Mouse (Mus musculus) midbrain, embryonic 15.5 days (tissue): ENCODE measurements at regions not wholly inside any gene's neighbourhood (a gene's known extent, or its start where the extent isn't known, plus 50 kb on each side); places are given as distances from the start of the nearest gene placed in this dataset.

Experiments used
- ATAC-seq: fragments of 200-750 bp; cut with Nextera tagmentation; replicated peaks from 2 replicates; pipeline ENCODE4 v1.8.0; 2017; ENCODE audit warnings: moderate TSS enrichment
- H3K27ac ChIP-seq: fragments of 300-500 bp; sonication (generic); 2 replicates; pipeline ENCODE4 v1.5.1; 2015; ENCODE audit warnings: mild to moderate bottlenecking, inconsistent platforms
- H3K27me3 ChIP-seq: fragments of 300-500 bp; sonication (generic); replicated peaks from 2 replicates; pipeline ENCODE4 v1.6.1; 2015; ENCODE audit warnings: inconsistent platforms
- H3K36me3 ChIP-seq: fragments of 300-500 bp; sonication (generic); replicated peaks from 2 replicates; pipeline ENCODE4 v1.6.1; 2015; ENCODE audit warnings: inconsistent platforms
- H3K4me1 ChIP-seq: fragments of 300-500 bp; sonication (generic); 2 replicates; pipeline ENCODE4 v1.6.1; 2015; ENCODE audit warnings: inconsistent platforms
- H3K4me2 ChIP-seq: fragments of 300-500 bp; sonication (generic); 2 replicates; pipeline ENCODE4 v1.6.1; 2015; ENCODE audit warnings: inconsistent platforms, mild to moderate bottlenecking, moderate library complexity
- H3K4me3 ChIP-seq: fragments of 300-500 bp; sonication (generic); 2 replicates; pipeline ENCODE4 v1.5.1; 2015; ENCODE audit warnings: mild to moderate bottlenecking, inconsistent platforms
- H3K9ac ChIP-seq: fragments of 300-500 bp; sonication (generic); 2 replicates; pipeline ENCODE4 v1.6.1; 2015; ENCODE audit warnings: mild to moderate bottlenecking, inconsistent platforms
- H3K9me3 ChIP-seq: fragments of 300-500 bp; sonication (generic); 2 replicates; pipeline ENCODE4 v1.6.1; 2016; ENCODE audit warnings: inconsistent platforms
- WGBS: fragments of 180-500 bp; shearing (Covaris S2); methylation state at CpG from one replicate; pipeline ENCODE4 v1.1.7; 2015; ENCODE audit warnings: mixed read lengths; 5-methylcytosine and 5-hydroxymethylcytosine counted together

DNA sequence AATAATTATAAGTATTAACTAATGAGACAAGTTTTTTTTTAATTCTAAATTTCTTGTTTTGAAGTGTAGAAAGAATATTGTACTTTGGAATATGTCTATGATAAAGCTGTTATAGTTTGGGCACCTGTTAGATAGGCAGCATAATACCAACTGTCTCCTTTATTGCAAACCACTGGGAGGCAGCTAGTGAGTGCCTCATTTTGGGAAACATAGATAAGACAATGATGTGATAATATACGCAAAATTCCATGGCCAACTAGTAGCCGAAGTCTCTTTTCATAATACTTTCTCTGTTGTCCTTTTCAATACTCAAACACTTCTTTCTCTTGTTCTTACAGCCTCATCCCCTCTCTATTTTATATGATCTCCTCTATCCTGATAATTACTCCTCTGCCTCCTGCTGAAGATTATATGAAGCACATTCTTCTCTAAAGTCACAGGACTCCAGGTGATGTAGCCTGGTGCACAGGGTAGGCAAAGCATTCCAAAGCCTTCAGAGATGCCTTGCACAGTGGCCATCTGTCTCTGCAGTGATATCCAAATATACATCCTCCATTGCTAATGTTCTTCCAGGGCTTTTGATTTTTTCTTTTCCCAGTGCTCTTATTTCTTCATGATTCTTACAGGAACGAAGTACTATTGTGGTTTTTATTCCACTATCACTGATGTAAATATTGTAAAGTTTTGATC is 259.9 kb downstream of the Pdha2 start:
- Histone ChIP-seq H3K27me3 (no peaks in the 10 kb centered on the region), H3K4me2 (no peak overlapping the region), H3K4me3 (no peak overlapping the region), H3K9ac (no peak overlapping the region), H3K9me3 (no peaks in the 10 kb centered on the region), H3K27ac (no peak overlapping the region), H3K36me3 (no peaks in the 10 kb centered on the region), H3K4me1 (peaks cover 6% of the 10 kb centered on the region; the same call in 1 of the 2 replicates)
- ATAC-seq: no peak
- 91% methylated on average over 3 of the region's 3 CpGs for WGBS

DNA sequence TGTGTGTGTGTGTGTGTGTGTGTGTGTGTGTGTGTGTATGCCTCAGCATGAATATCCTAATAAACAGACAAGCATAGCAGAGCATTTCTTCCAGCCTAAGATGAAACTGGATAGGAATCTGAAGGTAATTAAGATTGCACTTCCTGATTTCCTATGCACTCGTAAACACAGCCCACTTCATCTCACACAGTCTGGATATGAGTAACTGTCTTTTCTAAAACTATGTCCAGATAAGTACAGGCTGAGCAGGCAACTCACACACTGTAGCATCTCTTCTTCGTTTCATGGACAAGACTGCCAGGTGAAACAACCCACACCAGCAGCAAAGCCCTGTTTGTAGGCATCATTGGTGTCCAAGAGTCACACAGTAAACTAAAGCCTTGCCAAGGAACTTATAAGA is 261.1 kb downstream of the Pdha2 start:
- 73% methylated on average over 2 of the region's 2 CpGs for WGBS
- no peak overlapping the region for H3K27ac ChIP-seq

DNA sequence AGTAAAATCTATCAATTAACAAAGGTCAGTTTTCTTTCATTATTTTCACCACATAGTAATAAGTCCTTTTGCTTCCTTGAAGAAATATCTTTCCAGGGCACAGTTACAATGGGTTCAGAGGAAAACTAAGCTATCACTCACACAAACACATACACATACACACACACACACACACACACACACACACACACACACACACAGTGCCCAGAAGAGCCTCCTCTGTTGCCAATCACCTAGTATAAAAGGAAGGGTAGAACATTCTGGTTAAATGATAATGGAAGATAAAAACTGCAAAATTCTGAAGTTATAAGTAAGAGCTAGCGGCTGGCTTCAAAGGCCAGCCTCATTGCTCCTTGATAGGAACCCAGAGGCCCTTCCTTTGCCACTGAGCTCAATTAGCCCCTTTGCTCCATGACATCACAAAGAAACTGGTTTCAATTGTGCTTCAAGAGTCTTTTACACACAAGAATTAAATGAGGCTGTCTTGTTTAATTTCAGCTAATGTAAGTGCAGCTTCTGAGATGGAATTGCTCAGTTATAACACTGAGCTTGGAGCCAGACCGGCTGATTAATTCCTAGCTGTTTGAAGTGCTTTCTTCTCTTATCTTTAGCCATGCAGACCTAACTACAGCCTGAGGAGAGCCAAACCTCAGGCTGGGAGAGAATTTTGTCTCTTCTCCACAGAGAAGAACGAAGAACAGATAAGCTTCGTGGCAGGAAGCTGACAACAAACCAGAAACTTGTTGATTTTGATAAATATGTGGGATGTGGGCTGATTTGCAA is 262.1 kb downstream of the Pdha2 start:
- Histone ChIP-seq H3K27me3 (no peaks in the 10 kb centered on the region), H3K27ac (peak overlapping the region; percentile 7; the same call in 1 of the 2 replicates), H3K4me3 (no peak overlapping the region), H3K9ac (no peak overlapping the region), H3K4me2 (no peak overlapping the region), H3K9me3 (no peaks in the 10 kb centered on the region), H3K4me1 (peaks cover 6% of the 10 kb centered on the region; the same call in 1 of the 2 replicates), H3K36me3 (no peaks in the 10 kb centered on the region)
- ATAC-seq: peak; percentile 89
- WGBS: 46% methylated on average over 4 of the region's 4 CpGs

More for the DNA sequence above, 261.1 kb downstream of the Pdha2 start:
- Histone ChIP-seq H3K9ac (no peak overlapping the region), H3K27me3 (no peaks in the 10 kb centered on the region), H3K4me3 (no peak overlapping the region), H3K9me3 (no peaks in the 10 kb centered on the region), H3K4me2 (no peak overlapping the region), H3K36me3 (no peaks in the 10 kb centered on the region), H3K4me1 (peaks cover 6% of the 10 kb centered on the region; the same call in 1 of the 2 replicates)
- no peak for ATAC-seq

DNA sequence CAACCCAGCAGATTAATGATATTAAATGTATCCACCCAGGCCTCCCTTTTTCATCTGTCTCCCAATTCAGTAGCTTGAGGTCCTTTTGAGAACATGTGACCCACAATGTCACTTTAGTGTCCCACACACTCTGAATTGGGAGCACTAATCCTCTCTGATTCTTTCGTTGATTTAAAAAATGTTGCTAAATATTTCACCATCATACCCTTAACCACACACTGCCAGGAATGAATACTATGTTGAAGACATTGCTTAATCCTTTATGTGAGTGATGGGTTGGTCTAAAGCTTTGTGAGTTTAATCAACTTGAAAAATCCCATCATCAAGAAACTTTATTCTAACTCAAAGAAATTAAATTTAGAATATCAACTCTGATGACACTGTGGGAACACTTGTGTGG is 269.7 kb downstream of the Pdha2 start:
- ATAC-seq: no peak
- no peaks in the 10 kb centered on the region for H3K9me3 ChIP-seq
- 78% methylated on average over 1 of the region's 1 CpGs for WGBS

DNA sequence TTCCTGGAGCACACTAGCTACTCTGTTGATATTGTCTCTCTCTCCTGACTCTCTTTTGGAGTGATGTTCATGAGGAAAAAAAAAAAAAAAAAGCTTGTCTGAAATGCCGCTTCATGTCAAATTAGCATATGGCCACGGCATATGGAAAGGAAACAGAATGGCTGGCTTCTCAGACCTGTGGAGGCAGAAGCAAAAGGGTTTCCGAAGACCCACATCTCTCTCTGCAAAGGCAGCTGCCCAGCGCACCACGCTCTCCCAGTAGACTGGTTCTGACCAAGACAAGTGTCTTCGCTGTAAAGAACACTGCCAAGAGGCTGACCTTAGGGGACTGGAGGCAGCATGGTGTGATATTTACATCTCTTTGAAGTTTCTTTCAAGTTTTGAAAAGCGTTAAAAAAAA is 270.3 kb downstream of the Pdha2 start:
- H3K27me3 ChIP-seq: no peaks in the 10 kb centered on the region
- no peak overlapping the region for H3K4me2 ChIP-seq
- no peak overlapping the region for H3K9ac ChIP-seq
- no peaks in the 10 kb centered on the region for H3K4me1 ChIP-seq
- no peaks in the 10 kb centered on the region for H3K9me3 ChIP-seq
- no peak overlapping the region for H3K27ac ChIP-seq
- WGBS: 74% methylated on average over 7 of the region's 7 CpGs
- H3K36me3 ChIP-seq: no peaks in the 10 kb centered on the region
- no peak overlapping the region for H3K4me3 ChIP-seq
- no peak for ATAC-seq

More for the DNA sequence above, 269.7 kb downstream of the Pdha2 start:
- Histone ChIP-seq H3K4me3 (no peak overlapping the region), H3K4me2 (no peak overlapping the region), H3K9ac (no peak overlapping the region), H3K36me3 (no peaks in the 10 kb centered on the region), H3K27ac (no peak overlapping the region), H3K4me1 (no peaks in the 10 kb centered on the region), H3K27me3 (no peaks in the 10 kb centered on the region)

DNA sequence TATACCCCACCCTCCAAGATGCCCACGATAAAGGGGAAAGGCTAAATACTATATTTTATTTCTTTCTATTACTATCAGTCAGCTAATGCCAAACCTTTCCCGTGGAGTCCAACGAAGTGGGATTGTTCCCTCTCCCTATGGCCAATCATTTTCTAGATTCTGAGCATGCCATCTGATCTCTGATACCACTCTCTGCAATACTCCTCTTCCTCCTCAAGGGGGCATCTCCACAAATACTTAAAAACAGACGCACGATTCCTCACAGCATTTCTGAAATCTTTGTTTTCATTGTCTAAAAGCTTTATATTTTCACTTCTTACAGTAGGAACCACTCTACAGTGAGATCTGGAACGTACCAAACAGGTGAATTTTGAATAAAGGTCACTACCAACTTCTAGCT is 270.8 kb downstream of the Pdha2 start:
- 90% methylated on average over 6 of the region's 6 CpGs for WGBS
- no peak for ATAC-seq
- Histone ChIP-seq H3K4me2 (no peak overlapping the region), H3K27me3 (no peaks in the 10 kb centered on the region), H3K4me1 (no peaks in the 10 kb centered on the region), H3K4me3 (no peak overlapping the region), H3K9me3 (no peaks in the 10 kb centered on the region), H3K27ac (no peak overlapping the region), H3K36me3 (no peaks in the 10 kb centered on the region), H3K9ac (no peak overlapping the region)

DNA sequence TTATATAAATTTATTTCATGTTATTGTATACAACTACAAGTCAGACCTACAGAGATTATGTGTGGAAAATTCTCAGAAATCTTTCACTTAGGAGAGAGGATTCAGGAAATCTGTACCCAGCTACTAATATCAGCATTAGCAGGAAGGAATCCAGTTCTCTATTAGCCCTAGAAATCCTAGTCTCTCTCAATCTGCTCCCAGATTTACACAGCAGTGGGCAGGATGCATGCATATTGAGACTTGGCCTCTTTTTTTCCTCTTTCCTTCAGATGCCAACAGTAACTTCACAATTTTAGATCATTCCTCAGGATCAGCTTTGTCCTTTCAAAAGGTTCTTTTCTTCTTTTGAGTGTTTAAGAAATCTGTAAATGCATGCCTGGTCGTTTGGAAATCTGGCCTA is 279.0 kb downstream of the Pdha2 start:
- Histone ChIP-seq H3K4me3 (no peak overlapping the region), H3K27me3 (no peaks in the 10 kb centered on the region), H3K36me3 (no peaks in the 10 kb centered on the region), H3K9ac (no peak overlapping the region), H3K4me1 (no peaks in the 10 kb centered on the region), H3K4me2 (no peak overlapping the region), H3K27ac (no peak overlapping the region), H3K9me3 (no peaks in the 10 kb centered on the region)
- ATAC-seq: no peak
- WGBS: 38% methylated on average over 1 of the region's 1 CpGs

DNA sequence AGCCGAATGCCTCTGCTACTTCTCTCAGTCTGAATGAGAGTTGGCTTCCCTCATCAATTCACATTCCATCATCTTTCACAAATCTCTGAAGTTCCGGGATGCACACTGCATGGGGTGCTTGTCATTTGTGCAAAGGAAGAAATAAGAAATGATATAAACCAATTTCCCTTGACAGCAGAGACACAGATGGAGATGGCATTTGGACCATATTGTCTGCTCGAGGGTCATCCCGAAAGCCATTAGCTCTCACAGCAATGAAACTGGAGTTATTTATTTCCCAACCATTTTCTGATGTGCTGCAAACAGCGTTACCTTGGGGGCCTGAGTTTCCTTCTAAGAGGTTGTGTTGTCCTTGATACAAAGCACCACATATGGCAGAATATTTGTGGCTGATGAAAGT is 285.5 kb downstream of the Pdha2 start:
- no peak for ATAC-seq
- 86% methylated on average over 5 of the region's 5 CpGs for WGBS
- no peak overlapping the region for H3K4me2 ChIP-seq
- no peak overlapping the region for H3K27ac ChIP-seq
- no peak overlapping the region for H3K4me3 ChIP-seq
- H3K36me3 ChIP-seq: no peaks in the 10 kb centered on the region
- H3K9me3 ChIP-seq: no peaks in the 10 kb centered on the region
- no peaks in the 10 kb centered on the region for H3K4me1 ChIP-seq
- H3K9ac ChIP-seq: no peak overlapping the region
- H3K27me3 ChIP-seq: no peaks in the 10 kb centered on the region

DNA sequence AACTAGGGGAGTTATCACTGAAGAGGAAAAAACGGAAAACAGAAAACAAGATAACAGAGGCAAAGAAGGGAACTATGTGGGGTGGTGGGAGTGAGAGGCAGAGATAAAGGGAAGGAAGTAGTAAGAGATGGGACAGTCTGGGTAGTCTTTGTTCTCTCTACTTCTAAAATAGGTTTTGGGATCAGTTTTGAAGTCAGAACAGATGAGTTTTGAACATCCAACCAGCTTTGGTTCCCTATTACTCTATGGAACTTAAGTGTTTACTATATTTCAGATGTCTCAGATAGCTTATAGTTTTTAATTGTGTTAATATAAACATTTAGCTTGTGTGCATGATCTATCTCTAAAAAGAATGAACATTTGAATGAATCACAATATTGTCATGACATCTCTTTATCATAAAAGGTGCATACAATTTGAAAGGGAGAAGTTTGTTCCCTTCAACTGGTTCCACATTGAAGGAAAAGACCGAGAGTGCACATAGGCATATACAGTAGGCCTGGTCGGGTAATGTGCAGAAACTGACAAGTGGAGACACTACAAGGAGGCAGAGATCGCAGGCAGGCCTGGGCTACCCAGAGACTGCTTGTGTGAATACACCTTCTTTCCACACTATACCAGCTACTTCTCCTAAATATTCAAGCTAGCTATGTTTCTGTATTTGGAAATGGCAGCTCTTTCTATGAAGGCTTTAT is 335.8 kb downstream of the Pdha2 start:
- no peak overlapping the region for H3K27ac ChIP-seq
- no peak overlapping the region for H3K9ac ChIP-seq
- no peaks in the 10 kb centered on the region for H3K27me3 ChIP-seq
- H3K36me3 ChIP-seq: no peaks in the 10 kb centered on the region
- no peak overlapping the region for H3K4me3 ChIP-seq
- ATAC-seq: no peak
- H3K9me3 ChIP-seq: no peaks in the 10 kb centered on the region
- no peaks in the 10 kb centered on the region for H3K4me1 ChIP-seq
- H3K4me2 ChIP-seq: no peak overlapping the region
- WGBS: 86% methylated on average over 4 of the region's 4 CpGs

DNA sequence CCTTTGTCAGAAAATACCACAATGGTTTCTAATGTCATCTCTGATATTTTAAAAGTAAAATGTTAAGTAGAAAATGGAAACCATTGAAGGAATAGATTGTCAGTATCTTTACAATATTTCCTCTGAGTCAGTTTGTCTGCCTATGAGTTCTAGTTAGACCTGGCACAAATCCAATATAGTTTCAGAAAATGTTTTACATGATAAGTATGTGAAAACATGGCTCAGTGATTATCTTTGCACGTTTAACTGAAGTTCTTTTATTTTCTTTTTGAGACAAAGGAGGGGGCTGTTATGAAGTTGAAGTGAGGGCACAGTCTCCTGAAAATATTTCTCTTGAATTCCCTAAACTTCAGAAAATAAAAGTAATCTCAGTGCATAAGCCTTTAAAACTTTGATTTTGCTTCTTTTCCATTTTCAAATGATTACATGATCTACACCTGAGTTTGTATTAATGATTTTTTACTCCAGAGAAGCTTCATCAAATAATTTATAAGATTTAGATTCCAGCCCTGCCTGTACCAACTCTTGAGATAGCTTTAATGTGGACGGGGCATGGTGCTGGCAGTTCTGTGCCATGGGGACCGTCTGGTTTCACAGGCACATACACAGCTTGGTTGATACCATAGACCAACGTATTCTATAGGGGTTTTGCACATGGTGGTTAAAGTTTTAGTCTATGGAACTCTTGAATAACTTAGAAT is 336.5 kb downstream of the Pdha2 start:
- Histone ChIP-seq H3K27me3 (no peaks in the 10 kb centered on the region), H3K4me1 (no peaks in the 10 kb centered on the region), H3K9me3 (no peaks in the 10 kb centered on the region), H3K36me3 (no peaks in the 10 kb centered on the region), H3K4me3 (no peak overlapping the region), H3K9ac (no peak overlapping the region), H3K27ac (no peak overlapping the region), H3K4me2 (no peak overlapping the region)
- WGBS: 75% methylated on average over 4 of the region's 4 CpGs
- ATAC-seq: no peak

DNA sequence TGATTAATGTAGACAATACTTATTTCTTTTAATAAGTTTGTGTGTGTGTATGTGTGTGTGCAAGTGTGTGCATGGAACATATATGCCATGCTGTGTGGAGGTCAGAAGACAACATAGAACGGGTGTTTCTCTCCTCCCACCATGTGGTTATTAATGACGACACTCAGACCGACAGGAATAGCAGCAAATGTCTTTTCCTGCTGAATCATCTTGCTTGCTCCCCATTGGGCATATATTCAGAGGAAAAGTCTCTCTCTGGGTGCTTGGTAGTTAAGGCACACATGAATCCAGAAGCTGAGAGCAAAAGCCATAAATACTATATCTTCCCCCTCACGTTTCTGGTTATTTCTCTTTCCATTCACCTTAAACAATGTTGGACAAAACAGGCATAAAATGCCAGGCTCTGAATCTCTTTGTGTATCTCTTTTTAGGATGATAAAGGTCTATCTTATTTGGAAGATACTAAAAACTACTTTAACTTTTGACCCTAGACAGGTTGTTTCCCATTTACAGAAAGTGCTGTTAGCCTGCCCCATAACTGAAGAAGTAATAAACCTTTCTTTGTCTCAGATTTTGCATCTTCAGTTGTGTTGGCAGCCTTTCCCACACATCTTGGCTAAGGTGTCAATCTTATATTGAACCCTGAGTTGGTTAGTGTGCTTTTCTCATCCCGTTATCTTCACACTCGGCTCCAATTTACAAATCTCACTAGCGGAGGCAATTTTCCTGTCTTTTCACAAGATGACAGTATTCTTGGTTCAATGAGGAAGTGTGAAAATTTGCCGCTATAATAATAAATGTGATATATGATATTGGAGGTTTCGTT is 337.9 kb downstream of the Pdha2 start:
- no peaks in the 10 kb centered on the region for H3K4me1 ChIP-seq
- no peak for ATAC-seq
- no peak overlapping the region for H3K4me3 ChIP-seq
- no peak overlapping the region for H3K27ac ChIP-seq
- 81% methylated on average over 9 of the region's 9 CpGs for WGBS
- no peaks in the 10 kb centered on the region for H3K9me3 ChIP-seq
- no peak overlapping the region for H3K9ac ChIP-seq
- H3K27me3 ChIP-seq: no peaks in the 10 kb centered on the region
- H3K4me2 ChIP-seq: no peak overlapping the region
- H3K36me3 ChIP-seq: no peaks in the 10 kb centered on the region
